Mouse (Mus musculus) hindbrain, embryonic 14.5 days (tissue): ENCODE measurements around the gene Vmn2r65. TPM values are rescaled to one million over a fixed set of nuclear protein-coding genes. Genes with fewer than 3 reads are reported as not detected.

ENCODE experiments used
- ATAC-seq: fragments of 200-750 bp; cut with Nextera tagmentation; 2 replicates; pipeline ENCODE4 v1.8.0; 2017; ENCODE audit warnings: moderate number of reproducible peaks, mild to moderate bottlenecking, moderate TSS enrichment, moderate library complexity; ENCODE audit not compliant: low FRiP score
- DNase-seq: peaks from one replicate; pipeline ENCODE4 v3.0.0-alpha.2; 2015; ENCODE audit warnings: low spot score
- H3K27ac ChIP-seq: fragments of 300-500 bp; sonication (generic); 2 replicates; pipeline ENCODE4 v1.5.1; 2014; ENCODE audit warnings: mild to moderate bottlenecking, moderate library complexity
- H3K27me3 ChIP-seq: fragments of 300-500 bp; sonication (generic); 2 replicates; pipeline ENCODE4 v1.6.1; 2014; ENCODE audit warnings: mild to moderate bottlenecking, low read length, mixed read lengths; ENCODE audit not compliant: control insufficient read depth, insufficient read depth
- H3K36me3 ChIP-seq: fragments of 300-500 bp; sonication (generic); replicated peaks from 2 replicates; pipeline ENCODE4 v1.6.1; 2014; ENCODE audit not compliant: control insufficient read depth, insufficient read depth
- H3K4me1 ChIP-seq: fragments of 300-500 bp; sonication (generic); replicated peaks from 2 replicates; pipeline ENCODE4 v1.6.1; 2014; ENCODE audit warnings: antibody characterized with exemption, low read length, mixed read lengths; ENCODE audit not compliant: control insufficient read depth, insufficient read depth
- H3K4me2 ChIP-seq: fragments of 300-500 bp; sonication (generic); replicated peaks from 2 replicates; pipeline ENCODE4 v1.6.1; 2014; ENCODE audit warnings: mild to moderate bottlenecking, moderate library complexity
- H3K4me3 ChIP-seq: fragments of 300-500 bp; sonication (generic); replicated peaks from 2 replicates; pipeline ENCODE4 v1.5.1; 2014; ENCODE audit warnings: mild to moderate bottlenecking, low read length
- H3K9ac ChIP-seq: fragments of 300-500 bp; sonication (generic); 2 replicates; pipeline ENCODE4 v1.6.1; 2014
- H3K9me3 ChIP-seq: fragments of 300-500 bp; sonication (generic); 2 replicates; pipeline ENCODE4 v1.6.1; 2016; ENCODE audit warnings: low read length; ENCODE audit not compliant: control insufficient read depth
- WGBS: fragments of 180-500 bp; shearing (Covaris S2); extraction: QIAGEN DNeasy Blood & Tissue Kit; methylation state at CpG from one replicate; pipeline ENCODE4 v1.1.7; 2014; 5-methylcytosine and 5-hydroxymethylcytosine counted together
- polyA plus RNA-seq: library from polyadenylated mRNA; unstranded; fragments of >200 nt; fragmentation: Nextera tagmentation; extraction: Ambion mirVana; gene quantifications from 2 replicates; pipeline ENCODE4 v1.2.1, GENCODE M21; 2014

The Vmn2r65 gene
- polyA plus RNA-seq: not detected in 2 replicates

- WGBS: 47% methylated on average over 1 of the region's 1 CpGs
- Histone ChIP-seq H3K4me1 (no peaks in the 10 kb centered on the region), H3K4me3 (no peak within 1 kb of the TSS), H3K9me3 (no peaks in the 10 kb centered on the region), H3K9ac (no peak within 1 kb of the TSS), H3K27me3 (no peaks in the 10 kb centered on the region), H3K4me2 (no peak within 1 kb of the TSS), H3K36me3 (no peaks in the 10 kb centered on the region), H3K27ac (no peak within 1 kb of the TSS)
- DNase-seq (no peak), ATAC-seq (no peak)
Observed at GRCm38 (mm10) chr7:84964015-84964414, at the start of gene Vmn2r65. Vmn2r65 (minus strand) TSS chr7:84964115.

DNA sequence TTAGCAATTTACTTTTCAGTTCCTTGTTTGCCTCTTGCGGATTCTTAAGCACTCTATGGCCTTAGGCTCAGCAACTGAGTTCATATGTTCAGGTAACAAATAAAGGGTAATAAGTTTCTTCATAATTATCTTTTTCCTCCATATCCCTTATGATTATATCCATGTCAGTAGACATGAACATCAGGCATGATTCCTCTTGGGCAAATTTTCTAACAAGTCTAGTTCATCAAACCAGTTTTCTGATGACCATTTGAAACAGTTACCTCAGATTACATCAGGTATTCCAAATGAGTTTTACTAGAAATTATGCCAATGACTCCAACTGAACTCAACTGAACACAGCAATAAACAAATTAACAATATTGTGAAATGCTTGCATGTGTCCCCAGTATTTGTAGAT, 48.3 kb upstream of the Vmn2r65 start, which contains the start of gene Vmn2r66:
Gene Vmn2r66, minus strand, starts transcription at position 101 of the 400 bp plus-strand sequence.
- Histone ChIP-seq H3K36me3 (no peaks in the 10 kb centered on the region), H3K4me1 (no peaks in the 10 kb centered on the region), H3K27me3 (no peaks in the 10 kb centered on the region), H3K4me2 (no peak within 1 kb of the TSS), H3K27ac (no peak within 1 kb of the TSS), H3K9ac (no peak within 1 kb of the TSS), H3K4me3 (no peak within 1 kb of the TSS), H3K9me3 (no peaks in the 10 kb centered on the region)
- 90% methylated on average over 1 of the region's 1 CpGs for WGBS
- DNase-seq (no peak), ATAC-seq (no peak)

DNA sequence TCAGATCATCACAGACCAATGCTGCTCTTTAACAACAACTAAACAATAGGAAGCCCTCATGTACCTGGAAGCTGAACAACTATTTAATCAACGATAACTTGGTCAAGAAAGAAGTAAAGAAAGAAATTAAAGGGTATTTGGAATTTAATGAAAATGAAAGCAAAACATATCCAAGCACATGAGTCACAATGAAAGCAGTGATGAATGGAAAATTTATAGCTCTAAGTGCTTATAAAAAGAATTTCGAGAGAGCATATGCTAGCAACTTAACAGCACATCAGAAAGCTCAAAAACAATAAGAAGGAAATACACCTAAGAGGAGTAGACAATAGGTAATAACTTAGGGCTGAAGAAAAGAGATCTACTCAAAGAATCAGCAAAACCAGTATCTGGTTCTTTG, 32.8 kb upstream of the Vmn2r65 start:
- Histone ChIP-seq H3K4me2 (no peak overlapping the region), H3K36me3 (no peaks in the 10 kb centered on the region), H3K4me3 (no peak overlapping the region), H3K27ac (no peak overlapping the region), H3K4me1 (no peaks in the 10 kb centered on the region), H3K9me3 (0 out of 2 replicates have a peak, but pooled peaks cover 2% of the 10 kb centered on the region), H3K9ac (no peak overlapping the region), H3K27me3 (no peaks in the 10 kb centered on the region)
- DNase-seq (no peak), ATAC-seq (no peak)
- 84% methylated on average over 2 of the region's 2 CpGs for WGBS

Other genes with a start within 250 kb of the Vmn2r65 start
- not detected in 2 replicates for gene Olfr291, start 110.6 kb downstream of the Vmn2r65 start, polyA plus RNA-seq
- gene Vmn2r66, start 48.2 kb upstream of the Vmn2r65 start, polyA plus RNA-seq: not detected in 2 replicates
- gene Vmn2r67, start 191.9 kb upstream of the Vmn2r65 start, polyA plus RNA-seq: not detected in 2 replicates